Mouse (Mus musculus) ES-Bruce4 (cell line): ENCODE data around the gene Zfp958.
A peak's percentile ranks its signal among the peaks of the same experiment; 100 is the strongest.

Experiments
- CTCF ChIP-seq: IDR thresholded peaks from one replicate; pipeline ENCODE4 v1.8.1; 2011; ENCODE audit warnings: low read depth, low read length
- EP300 ChIP-seq: IDR thresholded peaks from 2 replicates; pipeline ENCODE4 v1.6.1; 2011; ENCODE audit warnings: low read depth, low read length; ENCODE audit not compliant: insufficient read depth
- POLR2A ChIP-seq: IDR thresholded peaks from one replicate; pipeline ENCODE4 v1.8.1; 2011; ENCODE audit warnings: low read length; ENCODE audit not compliant: insufficient read depth

GRCm38 (mm10) chr8:4588165-4589000, 24.6 kb upstream of the Zfp958 start:
- TF ChIP-seq POLR2A, result no peak
- peak; percentile 27 for TF ChIP-seq CTCF
- no peak for TF ChIP-seq EP300
